Mouse (Mus musculus): ENCODE measurements at regions not wholly inside any gene's neighbourhood (a gene's known extent, or its start where the extent isn't known, plus 50 kb on each side); places are given as distances from the start of the nearest gene placed in this dataset.

- TF ChIP-seq MXI1 (IDR thresholded peaks at IDR 0.05; ENCODE audit: low read depth, low read length), result no peak
- no peak for TF ChIP-seq GABPA (IDR thresholded peaks at IDR 0.05; ENCODE audit: insufficient replicate concordance, low read depth, low read length)
- no peak for TF ChIP-seq CTCF (conservative IDR thresholded peaks at IDR 0.05 in 1 of 2, IDR thresholded peaks at IDR 0.05 in 1 of 2; ENCODE audit: low read depth in 2 of 2, low read length in 2 of 2)
- no peak for TF ChIP-seq BHLHE40 (IDR thresholded peaks at IDR 0.05; ENCODE audit: low read depth, low read length)
- TF ChIP-seq USF1 (IDR thresholded peaks at IDR 0.05; ENCODE audit: low read depth, low read length), result no peak
- TF ChIP-seq NELFE (IDR thresholded peaks at IDR 0.05; ENCODE audit: low read depth, low read length), result no peak
- TF ChIP-seq MAZ (IDR thresholded peaks at IDR 0.05; ENCODE audit: low read depth, low read length), result no peak
- TF ChIP-seq CHD1 (IDR thresholded peaks at IDR 0.05; ENCODE audit: low read depth, low read length), result no peak
- no peak for TF ChIP-seq TCF12 (IDR thresholded peaks at IDR 0.05; ENCODE audit: low read depth, low read length)
These were observed 158.0 kb downstream of the Matn1 start for GRCm38 (mm10) chr4:131102163-131102562.

Data from CH12.LX (cell line).